Mouse (Mus musculus): ENCODE results near the gene Slc39a2. TPM values are rescaled to one million over a fixed set of nuclear protein-coding genes. Genes with fewer than 3 reads are reported as not detected.

The Slc39a2 gene
- polyA plus RNA-seq, 1 experiment from 2014 or later: 0.15 TPM

DNA sequence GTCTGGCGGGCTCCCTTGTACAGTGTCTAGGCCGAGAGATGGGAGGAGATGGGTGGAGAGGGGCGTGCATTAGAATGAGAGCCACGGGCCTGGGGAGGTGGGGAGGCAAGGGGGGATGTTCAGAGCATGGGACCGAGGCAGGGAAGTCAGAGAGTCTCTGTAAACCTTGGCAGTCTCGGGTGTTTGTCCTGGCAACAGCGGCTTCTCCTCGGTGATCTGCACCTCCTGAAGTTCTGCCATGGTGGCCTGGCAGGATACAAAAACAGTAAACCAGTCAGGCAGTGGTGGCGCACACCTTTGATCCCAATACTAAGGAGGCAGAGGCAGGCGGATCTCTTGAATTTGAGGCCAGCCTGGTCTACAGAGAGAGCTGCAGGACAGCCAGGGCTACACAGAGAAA is 18.6 kb downstream of the Slc39a2 start:
- Histone ChIP-seq H3K4me3 (ENCODE audit: low read depth, low read length) (no peak overlapping the region), H3K27ac (replicated peaks; ENCODE audit: low read depth, low read length) (no peak overlapping the region), H3K9me3 (ENCODE audit: control insufficient read depth, low read length) (no peaks in the 10 kb centered on the region), H3K36me3 (ENCODE audit: control insufficient read depth, insufficient read depth, low read length) (no peaks in the 10 kb centered on the region), H3K9ac (ENCODE audit: low read length) (no peak overlapping the region), H3K27me3 (ENCODE audit: control insufficient read depth, insufficient read depth, low read length) (no peaks in the 10 kb centered on the region), H3K4me2 (ENCODE audit: low read depth, severe bottlenecking) (no peak overlapping the region), H3K4me1 (ENCODE audit: control insufficient read depth, insufficient read depth, low read length) (peaks cover 4% of the 10 kb centered on the region; the same call in 1 of the 2 replicates)
- WGBS: 85% methylated on average over 10 of the region's 10 CpGs
- ATAC-seq (ENCODE audit: insufficient number of reproducible peaks, low FRiP score, low TSS enrichment, low read depth) (no peak), DNase-seq (ENCODE audit: low spot score) (no peak)

GRCm38 (mm10) chr14:51912391-51913061 is 19.8 kb downstream of the Slc39a2 start:
- peak overlapping the region; percentile 96 for H3K4me2 ChIP-seq (ENCODE audit: low read depth, severe bottlenecking)
- H3K4me3 ChIP-seq (ENCODE audit: low read depth, low read length): peak overlapping the region; percentile 48
- H3K4me1 ChIP-seq (ENCODE audit: control insufficient read depth, insufficient read depth, low read length): peaks cover 4% of the 10 kb centered on the region; the same call in 1 of the 2 replicates
- ATAC-seq (ENCODE audit: insufficient number of reproducible peaks, low FRiP score, low TSS enrichment, low read depth) (peak; percentile 7; the same call in 1 of the 2 replicates), DNase-seq (ENCODE audit: low spot score) (no peak)
- no peak overlapping the region for H3K27ac ChIP-seq (replicated peaks; ENCODE audit: low read depth, low read length)
- H3K9ac ChIP-seq (ENCODE audit: low read length): peak overlapping the region; percentile 56
- 7% methylated on average over 14 of the region's 14 CpGs for WGBS
- no peaks in the 10 kb centered on the region for H3K27me3 ChIP-seq (ENCODE audit: control insufficient read depth, insufficient read depth, low read length)
- H3K9me3 ChIP-seq (ENCODE audit: control insufficient read depth, low read length): no peaks in the 10 kb centered on the region
- no peaks in the 10 kb centered on the region for H3K36me3 ChIP-seq (ENCODE audit: control insufficient read depth, insufficient read depth, low read length)

GRCm38 (mm10) chr14:51913062-51913959 is 20.6 kb downstream of the Slc39a2 start:
- DNase-seq (ENCODE audit: low spot score) (peak; percentile 74), ATAC-seq (ENCODE audit: insufficient number of reproducible peaks, low FRiP score, low TSS enrichment, low read depth) (peak; percentile 72)
- no peak overlapping the region for H3K27ac ChIP-seq (replicated peaks; ENCODE audit: low read depth, low read length)
- peak overlapping the region; percentile 48 for H3K4me3 ChIP-seq (ENCODE audit: low read depth, low read length)
- peak overlapping the region; percentile 96 for H3K4me2 ChIP-seq (ENCODE audit: low read depth, severe bottlenecking)
- peak overlapping the region; percentile 56 for H3K9ac ChIP-seq (ENCODE audit: low read length)
- H3K9me3 ChIP-seq (ENCODE audit: control insufficient read depth, low read length): no peaks in the 10 kb centered on the region
- H3K27me3 ChIP-seq (ENCODE audit: control insufficient read depth, insufficient read depth, low read length): no peaks in the 10 kb centered on the region
- no peaks in the 10 kb centered on the region for H3K36me3 ChIP-seq (ENCODE audit: control insufficient read depth, insufficient read depth, low read length)
- WGBS: under 1% methylated on average over 58 of the region's 58 CpGs
- H3K4me1 ChIP-seq (ENCODE audit: control insufficient read depth, insufficient read depth, low read length): peaks cover 4% of the 10 kb centered on the region; the same call in 1 of the 2 replicates

GRCm38 (mm10) chr14:51913960-51914762 is 21.5 kb downstream of the Slc39a2 start, which contains the start of gene Ndrg2:
Ndrg2 (minus strand) TSS chr14:51914158.
- ATAC-seq (ENCODE audit: insufficient number of reproducible peaks, low FRiP score, low TSS enrichment, low read depth): peak; percentile 69
- no peaks in the 10 kb centered on the region for H3K27me3 ChIP-seq (ENCODE audit: control insufficient read depth, insufficient read depth, low read length)
- WGBS: 2% methylated on average over 21 of the region's 23 CpGs

DNA sequence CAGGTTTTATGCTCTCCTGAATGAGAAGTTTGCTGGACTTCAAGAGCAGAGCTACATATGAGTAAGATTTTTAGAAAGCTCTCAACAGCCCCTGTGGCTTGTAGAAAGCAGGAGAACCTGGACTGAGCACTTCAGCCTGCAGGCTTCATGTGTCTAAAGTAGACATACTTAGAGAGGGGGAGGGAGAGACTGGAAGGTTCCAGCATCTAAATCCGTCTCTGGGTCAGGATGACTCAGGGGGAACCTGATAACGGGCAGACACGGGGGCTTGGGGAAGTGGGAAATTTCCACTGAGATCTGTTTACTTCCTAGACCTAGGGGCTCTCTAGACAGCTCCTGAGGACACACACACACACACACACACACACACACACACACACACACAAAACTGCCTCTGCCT is 22.3 kb downstream of the Slc39a2 start:
- no peak for ATAC-seq (ENCODE audit: insufficient number of reproducible peaks, low FRiP score, low TSS enrichment, low read depth)
- H3K9me3 ChIP-seq (ENCODE audit: control insufficient read depth, low read length): no peaks in the 10 kb centered on the region
- 39% methylated on average over 3 of the region's 3 CpGs for WGBS

More at GRCm38 (mm10) chr14:51913960-51914762, 21.5 kb downstream of the Slc39a2 start, which contains the start of gene Ndrg2:
- Histone ChIP-seq H3K27ac (replicated peaks; ENCODE audit: low read depth, low read length) (no peak within 1 kb of the TSS), H3K4me2 (ENCODE audit: low read depth, severe bottlenecking) (peak within 1 kb of the TSS; percentile 96), H3K4me3 (ENCODE audit: low read depth, low read length) (peak within 1 kb of the TSS; percentile 48), H3K9me3 (ENCODE audit: control insufficient read depth, low read length) (no peaks in the 10 kb centered on the region), H3K4me1 (ENCODE audit: control insufficient read depth, insufficient read depth, low read length) (peaks cover 4% of the 10 kb centered on the region; the same call in 1 of the 2 replicates), H3K36me3 (ENCODE audit: control insufficient read depth, insufficient read depth, low read length) (no peaks in the 10 kb centered on the region), H3K9ac (ENCODE audit: low read length) (peak within 1 kb of the TSS; percentile 56)
- DNase-seq (ENCODE audit: low spot score): peak; percentile 65

GRCm38 (mm10) chr14:51916539-51916938 is 23.9 kb downstream of the Slc39a2 start:
- Histone ChIP-seq H3K4me1 (ENCODE audit: control insufficient read depth, insufficient read depth, low read length) (peaks cover 4% of the 10 kb centered on the region; the same call in 1 of the 2 replicates), H3K27me3 (ENCODE audit: control insufficient read depth, insufficient read depth, low read length) (no peaks in the 10 kb centered on the region), H3K4me2 (ENCODE audit: low read depth, severe bottlenecking) (no peak overlapping the region), H3K9ac (ENCODE audit: low read length) (no peak overlapping the region), H3K4me3 (ENCODE audit: low read depth, low read length) (no peak overlapping the region), H3K36me3 (ENCODE audit: control insufficient read depth, insufficient read depth, low read length) (no peaks in the 10 kb centered on the region), H3K9me3 (ENCODE audit: control insufficient read depth, low read length) (no peaks in the 10 kb centered on the region), H3K27ac (replicated peaks; ENCODE audit: low read depth, low read length) (no peak overlapping the region)
- no peak for ATAC-seq (ENCODE audit: insufficient number of reproducible peaks, low FRiP score, low TSS enrichment, low read depth)
- WGBS: 91% methylated on average over 4 of the region's 4 CpGs
- DNase-seq (ENCODE audit: low spot score): no peak

More for the DNA sequence above, 22.3 kb downstream of the Slc39a2 start:
- H3K4me1 ChIP-seq (ENCODE audit: control insufficient read depth, insufficient read depth, low read length): peaks cover 4% of the 10 kb centered on the region; the same call in 1 of the 2 replicates
- H3K27me3 ChIP-seq (ENCODE audit: control insufficient read depth, insufficient read depth, low read length): no peaks in the 10 kb centered on the region
- H3K9ac ChIP-seq (ENCODE audit: low read length): no peak overlapping the region
- no peak overlapping the region for H3K4me3 ChIP-seq (ENCODE audit: low read depth, low read length)
- H3K27ac ChIP-seq (replicated peaks; ENCODE audit: low read depth, low read length): no peak overlapping the region
- DNase-seq (ENCODE audit: low spot score): no peak
- no peaks in the 10 kb centered on the region for H3K36me3 ChIP-seq (ENCODE audit: control insufficient read depth, insufficient read depth, low read length)
- H3K4me2 ChIP-seq (ENCODE audit: low read depth, severe bottlenecking): no peak overlapping the region

- H3K4me1 ChIP-seq (ENCODE audit: control insufficient read depth, insufficient read depth, low read length): peaks cover 4% of the 10 kb centered on the region; the same call in 1 of the 2 replicates
- no peaks in the 10 kb centered on the region for H3K36me3 ChIP-seq (ENCODE audit: control insufficient read depth, insufficient read depth, low read length)
- DNase-seq (ENCODE audit: low spot score) (no peak), ATAC-seq (ENCODE audit: insufficient number of reproducible peaks, low FRiP score, low TSS enrichment, low read depth) (no peak)
- no peaks in the 10 kb centered on the region for H3K27me3 ChIP-seq (ENCODE audit: control insufficient read depth, insufficient read depth, low read length)
- H3K4me2 ChIP-seq (ENCODE audit: low read depth, severe bottlenecking): no peak within 1 kb of the TSS
- WGBS: 81% methylated on average over 4 of the region's 4 CpGs
- H3K9ac ChIP-seq (ENCODE audit: low read length): no peak within 1 kb of the TSS
- no peaks in the 10 kb centered on the region for H3K9me3 ChIP-seq (ENCODE audit: control insufficient read depth, low read length)
- no peak within 1 kb of the TSS for H3K27ac ChIP-seq (replicated peaks; ENCODE audit: low read depth, low read length)
- H3K4me3 ChIP-seq (ENCODE audit: low read depth, low read length): no peak within 1 kb of the TSS
Measured at GRCm38 (mm10) chr14:51918125-51918524, 25.4 kb downstream of the Slc39a2 start, which contains the start of gene Tppp2. Tppp2 (plus strand) TSS chr14:51918425.
